Mouse (Mus musculus) layer of hippocampus, postnatal 14 days (tissue): Measurements from ENCODE around the gene Phf19. TPM values are rescaled to one million over a fixed set of nuclear protein-coding genes. Genes with fewer than 3 reads are reported as not detected.

Experiments
- DNase-seq, 2 experiments: peaks; one replicate each; pipeline ENCODE4 v3.0.0; 2021 to 2022; ENCODE audit warnings: low spot score in 2 of 2, mixed read lengths in 1 of 2
- total RNA-seq, 2 experiments: library from RNA; stranded (reverse); gene quantifications; 2 replicates each; pipeline ENCODE4 v1.2.3; 2021

Gene Phf19
- total RNA-seq, 2 experiments from 2014 or later = 1.0 to 2.2 TPM

- no peak for DNase-seq
These were observed 14.1 kb downstream of the Phf19 start for GRCm38 (mm10) chr2:34899682-34900081.

- DNase-seq = no peak
These were observed 16.0 kb downstream of the Phf19 start for GRCm38 (mm10) chr2:34897820-34898219.

- no peak for DNase-seq
These were observed 16.9 kb downstream of the Phf19 start for GRCm38 (mm10) chr2:34896821-34897460.

- no peak for DNase-seq
These were observed 18.2 kb downstream of the Phf19 start for GRCm38 (mm10) chr2:34895503-34896113.

- no peak for DNase-seq
These were observed 19.9 kb downstream of the Phf19 start for GRCm38 (mm10) chr2:34893950-34894349.

DNA sequence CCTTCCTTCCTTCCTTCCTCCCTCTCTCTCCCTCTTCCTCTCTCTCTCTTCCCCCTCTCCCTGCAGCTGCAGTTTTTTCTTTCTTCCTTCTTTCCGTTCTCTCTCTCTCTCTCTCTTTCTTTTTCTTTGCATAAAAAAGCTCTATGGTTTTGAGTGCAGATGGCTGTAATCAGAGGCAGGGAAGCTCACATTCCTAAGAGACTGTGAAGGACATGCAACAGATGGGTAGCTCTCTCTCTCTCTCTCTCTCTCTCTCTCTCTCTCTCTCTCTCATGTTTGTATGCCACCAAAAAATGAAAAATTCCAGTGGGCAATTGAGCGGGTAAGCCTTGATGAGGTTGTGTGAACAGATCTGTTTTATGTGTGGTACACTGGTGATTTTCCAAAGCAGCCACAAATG lies 29.6 kb downstream of the Phf19 start:
- no peak for DNase-seq

- no peak for DNase-seq
These were observed 30.6 kb downstream of the Phf19 start for GRCm38 (mm10) chr2:34883190-34883589.

- no peak for DNase-seq
These were observed 31.1 kb downstream of the Phf19 start for GRCm38 (mm10) chr2:34882757-34883156.

DNA sequence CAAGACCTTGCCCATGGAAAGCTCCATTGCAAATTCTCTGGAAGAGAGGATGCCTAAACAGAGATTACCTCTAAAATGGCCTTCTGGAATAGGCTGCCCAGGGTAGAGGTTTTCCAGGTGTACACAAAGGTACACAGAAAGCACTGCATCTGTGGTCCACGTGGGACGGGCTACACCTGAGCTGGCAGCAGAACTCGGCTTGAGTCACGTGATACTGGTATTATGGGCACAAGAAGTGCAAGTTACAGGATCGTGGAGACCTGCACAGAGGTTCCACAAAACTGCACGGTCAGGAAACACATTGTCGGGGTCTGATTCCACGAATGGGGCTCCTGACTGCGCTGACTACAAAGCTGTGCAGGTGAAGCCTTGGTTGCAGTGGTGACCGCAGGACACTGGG lies 33.8 kb downstream of the Phf19 start:
- no peak for DNase-seq

DNA sequence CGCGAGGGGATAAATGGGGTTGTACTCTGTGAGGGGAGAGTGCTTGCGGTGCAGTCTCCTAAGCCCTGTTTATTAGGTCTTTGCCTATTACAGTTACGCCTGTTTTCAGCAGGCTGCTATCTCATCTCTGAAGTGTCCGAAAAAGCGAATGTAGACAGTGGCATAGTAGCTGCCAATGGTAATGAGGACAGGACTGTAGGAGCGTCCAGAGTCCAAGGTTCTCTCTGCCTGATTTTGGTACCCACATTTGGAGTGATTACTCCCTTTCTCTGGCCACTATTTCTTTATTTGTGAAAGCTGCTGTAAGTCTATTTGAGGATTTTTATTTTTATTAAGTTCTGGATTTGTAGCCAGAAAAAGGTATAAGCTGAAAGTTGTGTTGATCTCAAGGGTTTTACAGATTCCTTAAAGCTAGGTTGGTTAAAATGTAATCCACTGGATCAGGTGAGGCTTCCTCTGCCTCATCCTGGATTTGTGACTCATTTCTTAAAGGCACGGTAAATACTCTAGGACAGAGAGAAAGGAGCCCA lies 38.9 kb downstream of the Phf19 start, which contains the start of gene Psmd5:
Gene Psmd5, minus strand, starts transcription at position 153 of the 530 bp plus-strand sequence.
- no peak for DNase-seq

DNA sequence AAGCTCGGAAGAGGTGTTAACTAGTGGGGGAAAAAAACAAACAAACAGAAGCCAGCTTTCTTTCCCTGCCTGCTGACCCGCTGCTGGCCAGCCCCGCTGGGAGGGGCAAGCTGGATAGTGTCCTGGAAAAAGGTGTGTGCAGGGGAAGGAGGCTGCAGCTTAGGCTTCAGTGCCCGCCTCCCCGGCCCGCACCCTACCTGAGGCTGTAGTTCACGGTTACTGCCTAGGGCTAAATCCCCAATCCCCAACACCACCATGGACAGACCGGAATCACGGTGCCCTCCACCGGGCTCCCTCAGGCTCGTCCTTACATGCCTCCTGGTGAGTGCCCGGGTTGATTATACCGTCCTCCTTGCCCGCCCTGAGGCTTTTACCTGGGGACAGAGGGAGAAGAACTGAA lies 39.6 kb downstream of the Phf19 start, which contains the start of gene Cutal:
Gene Cutal, plus strand, starts transcription at position 126 of the 400 bp plus-strand sequence.
- no peak for DNase-seq

GRCm38 (mm10) chr2:34870520-34871474 lies 43.0 kb downstream of the Phf19 start:
- peak; percentile 95 for DNase-seq

DNA sequence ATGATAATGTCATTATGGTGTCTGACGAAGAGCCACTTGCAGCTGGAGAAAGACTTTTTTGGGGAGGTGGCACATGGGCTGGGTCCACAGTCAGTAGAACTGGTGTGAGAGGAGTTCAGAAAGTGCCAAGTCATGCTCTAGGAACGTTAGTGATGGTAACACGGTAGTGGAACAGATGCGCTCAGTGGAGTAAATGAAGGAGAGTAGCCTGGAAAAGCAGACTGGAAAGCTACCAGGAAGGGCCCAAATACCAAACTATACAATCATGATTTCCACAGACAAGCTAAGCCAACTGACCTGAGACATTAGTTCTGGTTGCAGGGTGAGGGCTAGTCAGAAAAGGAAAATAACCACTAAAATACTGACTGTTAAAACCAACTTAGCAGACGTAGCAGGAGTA lies 44.1 kb downstream of the Phf19 start:
- DNase-seq = peak in 1 of 2 experiments; percentile 3

GRCm38 (mm10) chr2:34857728-34858127 lies 56.1 kb downstream of the Phf19 start:
- no peak for DNase-seq

DNA sequence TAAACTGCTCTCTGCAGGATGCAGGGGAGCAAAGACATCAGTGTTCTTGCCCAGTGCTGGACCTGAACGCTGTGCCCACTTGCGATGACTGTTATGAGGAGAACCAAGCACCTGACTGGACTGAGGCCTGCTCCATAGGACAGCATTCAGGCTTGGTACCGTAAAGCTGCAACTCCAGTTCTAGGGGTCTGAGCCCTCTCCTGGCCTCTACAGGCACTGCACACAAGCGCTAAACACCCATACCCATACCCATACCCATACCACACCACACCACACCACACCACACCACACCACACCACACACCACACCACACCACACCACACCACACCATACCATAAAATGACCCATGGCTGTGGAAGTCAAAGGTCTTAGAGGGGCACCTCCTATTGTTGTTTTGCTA lies 58.6 kb downstream of the Phf19 start:
- DNase-seq = no peak

- no peak for DNase-seq
These were observed 66.1 kb downstream of the Phf19 start for GRCm38 (mm10) chr2:34847702-34848101.

Other genes with a start within 250 kb of the Phf19 start
- 100 to 1,000 TPM; 106 to 107 TPM for gene Gapvd1, start 158.8 kb downstream of the Phf19 start, total RNA-seq
- gene Hspa5, start 142.1 kb downstream of the Phf19 start, total RNA-seq = 100 to 1,000 TPM; 278 to 351 TPM
- 10 to 100 TPM; 22.7 to 28.5 TPM for gene Rabepk, start 114.1 kb downstream of the Phf19 start, total RNA-seq
- gene Fbxw2, start 87.7 kb downstream of the Phf19 start, total RNA-seq = 10 to 100 TPM; 87.7 to 88.8 TPM
- not detected for gene Gm34653, start 81.0 kb downstream of the Phf19 start, total RNA-seq
- gene Cutal, start 39.6 kb downstream of the Phf19 start, total RNA-seq = 1 to 10 TPM in 1 of 2 experiments, under 1 TPM in 1; 0.65 to 1.0 TPM
- gene Psmd5, start 39.1 kb downstream of the Phf19 start, total RNA-seq = 10 to 100 TPM; 37.3 to 42.7 TPM
- 1 to 10 TPM; 1.1 to 3.0 TPM for gene Traf1, start 47.7 kb upstream of the Phf19 start, total RNA-seq
- under 1 TPM; 0.18 to 0.67 TPM for gene Hc, start 147.4 kb upstream of the Phf19 start, total RNA-seq
- gene AI182371, start 187.5 kb upstream of the Phf19 start, total RNA-seq = under 1 TPM; 0.21 to 0.52 TPM
- 10 to 100 TPM; 10.5 to 12.4 TPM for gene Cntrl, start 195.5 kb upstream of the Phf19 start, total RNA-seq